Mouse (Mus musculus): Measurements from ENCODE around the gene Nutm1. TPM values are rescaled to one million over a fixed set of nuclear protein-coding genes. Genes with fewer than 3 reads are reported as not detected.
A peak's percentile ranks its signal among the peaks of the same experiment; 100 is the strongest.

The Nutm1 gene
- polyA plus RNA-seq, 1 experiment from 2014 or later = 0.10 TPM

- Histone ChIP-seq H3K36me3 (ENCODE audit: control insufficient read depth, insufficient read depth, low read length) (no peaks in the 10 kb centered on the region), H3K27me3 (ENCODE audit: control insufficient read depth, insufficient read depth, low read length) (no peaks in the 10 kb centered on the region), H3K4me1 (replicated peaks; ENCODE audit: control insufficient read depth, insufficient read depth) (no peaks in the 10 kb centered on the region), H3K4me3 (ENCODE audit: low read depth, low read length) (no peak overlapping the region), H3K9me3 (ENCODE audit: control insufficient read depth, low read length) (no peaks in the 10 kb centered on the region), H3K27ac (replicated peaks) (no peak overlapping the region), H3K9ac (ENCODE audit: low read length) (no peak overlapping the region), H3K4me2 (replicated peaks; ENCODE audit: low read depth) (no peak overlapping the region)
- TF ChIP-seq EP300 (optimal IDR thresholded peaks at IDR 0.05) (no peak), CTCF (IDR thresholded peaks at IDR 0.05; ENCODE audit: low read depth) (no peak)
- WGBS = 42% methylated on average over 6 of the region's 6 CpGs
- no peak for ATAC-seq (ENCODE audit: low FRiP score, low TSS enrichment)
- peak; percentile 15 for DNase-seq (ENCODE audit: low spot score)
These were observed 48.9 kb downstream of the Nutm1 start for GRCm38 (mm10) chr2:112210142-112210541.

- no peak overlapping the region for H3K9ac ChIP-seq (ENCODE audit: low read length)
- ATAC-seq (ENCODE audit: low FRiP score, low TSS enrichment) (no peak), DNase-seq (ENCODE audit: low spot score) (no peak)
- H3K9me3 ChIP-seq (ENCODE audit: control insufficient read depth, low read length) = no peaks in the 10 kb centered on the region
- H3K4me2 ChIP-seq (replicated peaks; ENCODE audit: low read depth) = no peak overlapping the region
- H3K27ac ChIP-seq (replicated peaks) = no peak overlapping the region
- TF ChIP-seq CTCF (IDR thresholded peaks at IDR 0.05; ENCODE audit: low read depth) = no peak
- TF ChIP-seq EP300 (optimal IDR thresholded peaks at IDR 0.05) = no peak
- H3K36me3 ChIP-seq (ENCODE audit: control insufficient read depth, insufficient read depth, low read length) = no peaks in the 10 kb centered on the region
- H3K4me3 ChIP-seq (ENCODE audit: low read depth, low read length) = no peak overlapping the region
- no peaks in the 10 kb centered on the region for H3K27me3 ChIP-seq (ENCODE audit: control insufficient read depth, insufficient read depth, low read length)
- no peaks in the 10 kb centered on the region for H3K4me1 ChIP-seq (replicated peaks; ENCODE audit: control insufficient read depth, insufficient read depth)
- 26% methylated on average over 6 of the region's 6 CpGs for WGBS
These were observed 56.0 kb downstream of the Nutm1 start for GRCm38 (mm10) chr2:112203056-112203455.

Other genes with a start within 250 kb of the Nutm1 start
- gene Olfr1310, start 246.6 kb downstream of the Nutm1 start, polyA plus RNA-seq (2015; fragmentation: Nextera tagmentation; extraction: Ambion mirVana) = not detected in 2 replicates
- not detected in 2 replicates for gene Olfr1311, start 234.9 kb downstream of the Nutm1 start, polyA plus RNA-seq (2015; fragmentation: Nextera tagmentation; extraction: Ambion mirVana)
- gene Olfr1312, start 209.1 kb downstream of the Nutm1 start, polyA plus RNA-seq (2015; fragmentation: Nextera tagmentation; extraction: Ambion mirVana) = not detected in 2 replicates
- gene Olfr1313, start 181.4 kb downstream of the Nutm1 start, polyA plus RNA-seq (2015; fragmentation: Nextera tagmentation; extraction: Ambion mirVana) = not detected in 2 replicates
- not detected in 2 replicates for gene Olfr1314, start 162.5 kb downstream of the Nutm1 start, polyA plus RNA-seq (2015; fragmentation: Nextera tagmentation; extraction: Ambion mirVana)
- gene Olfr1315-ps1, start 143.9 kb downstream of the Nutm1 start, polyA plus RNA-seq (2015; fragmentation: Nextera tagmentation; extraction: Ambion mirVana) = not detected in 2 replicates
- gene Olfr1316, start 124.3 kb downstream of the Nutm1 start, polyA plus RNA-seq (2015; fragmentation: Nextera tagmentation; extraction: Ambion mirVana) = not detected in 2 replicates
- gene Olfr1317, start 119.0 kb downstream of the Nutm1 start, polyA plus RNA-seq (2015; fragmentation: Nextera tagmentation; extraction: Ambion mirVana) = not detected in 2 replicates
- gene Olfr1318, start 105.1 kb downstream of the Nutm1 start, polyA plus RNA-seq (2015; fragmentation: Nextera tagmentation; extraction: Ambion mirVana) = 0.05 TPM in 1 of 2 replicates, not detected in the other
- gene Lpcat4, start 19.8 kb downstream of the Nutm1 start, polyA plus RNA-seq (2015; fragmentation: Nextera tagmentation; extraction: Ambion mirVana) = 40.2 and 52.0 TPM in 2 replicates
- gene Nop10, start 2.6 kb upstream of the Nutm1 start, polyA plus RNA-seq (2015; fragmentation: Nextera tagmentation; extraction: Ambion mirVana) = 169 and 172 TPM in 2 replicates
- 5.4 and 6.2 TPM in 2 replicates for gene Slc12a6, start 6.5 kb upstream of the Nutm1 start, polyA plus RNA-seq (2015; fragmentation: Nextera tagmentation; extraction: Ambion mirVana)
- not detected in 2 replicates for gene Gm21985, start 7.0 kb upstream of the Nutm1 start, polyA plus RNA-seq (2015; fragmentation: Nextera tagmentation; extraction: Ambion mirVana)
- 120 and 123 TPM in 2 replicates for gene Emc4, start 108.7 kb upstream of the Nutm1 start, polyA plus RNA-seq (2015; fragmentation: Nextera tagmentation; extraction: Ambion mirVana)
- 25.8 and 26.4 TPM in 2 replicates for gene Katnbl1, start 119.9 kb upstream of the Nutm1 start, polyA plus RNA-seq (2015; fragmentation: Nextera tagmentation; extraction: Ambion mirVana)
- 23.6 and 24.5 TPM in 2 replicates for gene Emc7, start 195.7 kb upstream of the Nutm1 start, polyA plus RNA-seq (2015; fragmentation: Nextera tagmentation; extraction: Ambion mirVana)
- not detected in 2 replicates for gene Chrm5, start 221.5 kb upstream of the Nutm1 start, polyA plus RNA-seq (2015; fragmentation: Nextera tagmentation; extraction: Ambion mirVana)
- gene Aven, start 233.7 kb upstream of the Nutm1 start, polyA plus RNA-seq (2015; fragmentation: Nextera tagmentation; extraction: Ambion mirVana) = 3.6 and 4.7 TPM in 2 replicates

Measured in stomach, postnatal 0 days (tissue).